Mouse (Mus musculus): ENCODE measurements around the gene Dhx40. TPM values are rescaled to one million over a fixed set of nuclear protein-coding genes. Genes with fewer than 3 reads are reported as not detected.

Dhx40 gene
- polyA plus RNA-seq, 1 experiment from 2014 or later = 38.3 TPM

Other genes with a start within 250 kb of the Dhx40 start
- gene Vmp1, start 123.9 kb downstream of the Dhx40 start, polyA plus RNA-seq (2015; fragmentation: Nextera tagmentation; extraction: Ambion mirVana) = 86.8 and 91.2 TPM in 2 replicates
- gene Ptrh2, start 123.8 kb downstream of the Dhx40 start, polyA plus RNA-seq (2015; fragmentation: Nextera tagmentation; extraction: Ambion mirVana) = 38.5 and 45.6 TPM in 2 replicates
- 106 and 126 TPM in 2 replicates for gene Cltc, start 50.2 kb downstream of the Dhx40 start, polyA plus RNA-seq (2015; fragmentation: Nextera tagmentation; extraction: Ambion mirVana)
- gene Ypel2, start 186.0 kb upstream of the Dhx40 start, polyA plus RNA-seq (2015; fragmentation: Nextera tagmentation; extraction: Ambion mirVana) = 7.4 and 7.7 TPM in 2 replicates